8 mouse cellular contexts compared by ENCODE assay signal in genomic region chr9:65153331-65153711, GRCm38 (mm10). TPM values are rescaled to one million over a fixed set of nuclear protein-coding genes. Genes with fewer than 3 reads are reported as not detected.
A peak's percentile ranks its signal among the peaks of the same experiment; 100 is the strongest.
DNase-seq lines count a peak whose midpoint lies in the region; ATAC-seq and TF ChIP-seq lines count a peak whose summit lies in the region.
"Had no signal": no experiment of that assay in that cellular context is flagged by ENCODE, and none has a peak within 500 bp of the region (broad histone marks: within the 10 kb centered on the region; RNA-seq: fewer than 3 reads in every experiment).

No protein-coding gene starts in this region.

- H3K36me3 ChIP-seq in embryonic facial prominence, embryonic 12.5 days: no peaks in the 10 kb centered on the region
- H3K36me3 ChIP-seq in midbrain, embryonic 11.5 days (ENCODE audit: control insufficient read depth, insufficient read depth, low read length): peaks cover 35% of the 10 kb centered on the region
- H3K36me3 ChIP-seq: G1E had no signal

- no peak for ATAC-seq in embryonic facial prominence, embryonic 12.5 days (ENCODE audit: insufficient number of reproducible peaks, insufficient read depth, low FRiP score, low TSS enrichment)
- peak; percentile 89 for ATAC-seq in midbrain, embryonic 11.5 days (ENCODE audit: low FRiP score)
- no peak for ATAC-seq in CD4-positive, CD25-positive, alpha-beta regulatory T cell, adult 4 months

- WGBS in embryonic facial prominence, embryonic 12.5 days: 6% methylated on average over 5 of the region's 5 CpGs
- WGBS in midbrain, embryonic 11.5 days: under 1% methylated on average over 5 of the region's 5 CpGs

- TF ChIP-seq CTCF in brain, embryonic 14.5 days (IDR thresholded peaks at IDR 0.05; ENCODE audit: borderline replicate concordance, extremely low read depth, insufficient read depth, insufficient read length): no peak

- no peak for TF ChIP-seq POLR2A in brain, embryonic 14.5 days (IDR thresholded peaks at IDR 0.05; ENCODE audit: borderline replicate concordance, extremely low read depth, insufficient read depth, insufficient read length, poor library complexity, severe bottlenecking)

- H3K4me1 ChIP-seq in embryonic facial prominence, embryonic 12.5 days: peaks cover 45% of the 10 kb centered on the region
- H3K4me1 ChIP-seq in midbrain, embryonic 11.5 days (ENCODE audit: control insufficient read depth, insufficient read depth, low read length): peaks cover 88% of the 10 kb centered on the region

- DNase-seq in brain, embryonic 14.5 days (ENCODE audit: low read depth): peak; percentile 91
- peak; percentile 47 for DNase-seq in kidney, adult 11 months
- DNase-seq in midbrain, embryonic 11.5 days (ENCODE audit: low spot score, missing footprints): peak; percentile 95
- DNase-seq in right cerebral cortex, postnatal 4 days: no peak
- no peak for DNase-seq in right cerebral cortex, postnatal 25 days

- H3K4me2 ChIP-seq in embryonic facial prominence, embryonic 12.5 days (replicated peaks): no peak overlapping the region
- H3K4me2 ChIP-seq in midbrain, embryonic 11.5 days: peak overlapping the region; percentile 25; the same call in 1 of the 2 replicates

- H3K27ac ChIP-seq in embryonic facial prominence, embryonic 12.5 days: peak overlapping the region; percentile 69
- H3K27ac ChIP-seq in midbrain, embryonic 11.5 days (ENCODE audit: low read depth, low read length): peak overlapping the region; percentile 98

- peak overlapping the region; percentile 5; the same call in 1 of the 2 replicates for H3K9ac ChIP-seq in embryonic facial prominence, embryonic 12.5 days
- H3K9ac ChIP-seq in midbrain, embryonic 11.5 days (ENCODE audit: low read length): peak overlapping the region; percentile 59

- no peaks in the 10 kb centered on the region for H3K27me3 ChIP-seq in embryonic facial prominence, embryonic 12.5 days
- no peaks in the 10 kb centered on the region for H3K27me3 ChIP-seq in midbrain, embryonic 11.5 days (ENCODE audit: control insufficient read depth, insufficient read depth, low read length)

- no peaks in the 10 kb centered on the region for H3K9me3 ChIP-seq in embryonic facial prominence, embryonic 12.5 days
- no peaks in the 10 kb centered on the region for H3K9me3 ChIP-seq in midbrain, embryonic 11.5 days (ENCODE audit: control insufficient read depth, low read length)
- H3K9me3 ChIP-seq: G1E had no signal

- H3K4me3 ChIP-seq in embryonic facial prominence, embryonic 12.5 days: no peak overlapping the region
- H3K4me3 ChIP-seq in midbrain, embryonic 11.5 days (ENCODE audit: low read depth, low read length): no peak overlapping the region

RNA-seq across cellular contexts. Expression of gene Igdcc3, which starts 12.3 kb away (rescaled TPM):
- polyA plus RNA-seq in brain, embryonic 14.5 days (2012; rRNA removed): 15.0 and 19.6 TPM in 2 replicates
- polyA plus RNA-seq in embryonic facial prominence, embryonic 12.5 days (2016; fragmentation: Nextera tagmentation; extraction: Ambion mirVana): 7.5 and 9.3 TPM in 2 replicates
- polyA plus RNA-seq in midbrain, embryonic 11.5 days (2014; fragmentation: Nextera tagmentation; extraction: Ambion mirVana): 115 and 145 TPM in 2 replicates
- polyA plus RNA-seq in CD4-positive, CD25-positive, alpha-beta regulatory T cell, adult 4 months (2017; shearing (Covaris generic)): not detected
- polyA plus RNA-seq: G1E had no signal

RNA-seq across cellular contexts. Expression of gene Parp16, which starts 41.8 kb away (rescaled TPM):
- polyA plus RNA-seq in brain, embryonic 14.5 days (2012; rRNA removed): 5.8 and 6.2 TPM in 2 replicates
- 7.1 and 7.2 TPM in 2 replicates for polyA plus RNA-seq in embryonic facial prominence, embryonic 12.5 days (2016; fragmentation: Nextera tagmentation; extraction: Ambion mirVana)
- 5.2 and 6.4 TPM in 2 replicates for polyA plus RNA-seq in midbrain, embryonic 11.5 days (2014; fragmentation: Nextera tagmentation; extraction: Ambion mirVana)
- 1 to 10 TPM; 6.4 to 7.5 TPM for polyA plus RNA-seq in CD4-positive, CD25-positive, alpha-beta regulatory T cell, adult 4 months (2017; shearing (Covaris generic))

RNA-seq across cellular contexts. Expression of gene Igdcc4, which starts 52.0 kb away (rescaled TPM):
- 26.2 and 33.3 TPM in 2 replicates for polyA plus RNA-seq in brain, embryonic 14.5 days (2012; rRNA removed)
- 25.0 and 25.4 TPM in 2 replicates for polyA plus RNA-seq in embryonic facial prominence, embryonic 12.5 days (2016; fragmentation: Nextera tagmentation; extraction: Ambion mirVana)
- polyA plus RNA-seq in midbrain, embryonic 11.5 days (2014; fragmentation: Nextera tagmentation; extraction: Ambion mirVana): 13.0 and 13.3 TPM in 2 replicates
- under 1 TPM in 1 of 2 experiments, not detected in 1; 0.05 TPM for polyA plus RNA-seq in CD4-positive, CD25-positive, alpha-beta regulatory T cell, adult 4 months (2017; shearing (Covaris generic))
- polyA plus RNA-seq: G1E had no signal

Comparison
In these comparisons a context has a peak if more than half of its experiments do, and no peak if none do; other contexts are left out.
1. DNase-seq: peak in brain, embryonic 14.5 days (single experiment), kidney, adult 11 months (single experiment) and midbrain, embryonic 11.5 days (single experiment); none in right cerebral cortex, postnatal 4 days (single experiment) and right cerebral cortex, postnatal 25 days (single experiment).
2. RNA of gene Igdcc4, which starts 52.0 kb away (polyA plus RNA-seq): 26.2 to 33.3 TPM in brain, embryonic 14.5 days, 25.0 to 25.4 TPM in embryonic facial prominence, embryonic 12.5 days and 13.0 to 13.3 TPM in midbrain, embryonic 11.5 days; 0.05 TPM in CD4-positive, CD25-positive, alpha-beta regulatory T cell, adult 4 months; every median in the first group is over 10 times any median in the second.